Mouse (Mus musculus): ENCODE results near the gene Amph.
"Not testable (repeated sequence)": the region's sequence is repeated elsewhere in the genome, so short reads cannot be mapped to it uniquely, and the experiment has no call there.

The Amph gene

DNA sequence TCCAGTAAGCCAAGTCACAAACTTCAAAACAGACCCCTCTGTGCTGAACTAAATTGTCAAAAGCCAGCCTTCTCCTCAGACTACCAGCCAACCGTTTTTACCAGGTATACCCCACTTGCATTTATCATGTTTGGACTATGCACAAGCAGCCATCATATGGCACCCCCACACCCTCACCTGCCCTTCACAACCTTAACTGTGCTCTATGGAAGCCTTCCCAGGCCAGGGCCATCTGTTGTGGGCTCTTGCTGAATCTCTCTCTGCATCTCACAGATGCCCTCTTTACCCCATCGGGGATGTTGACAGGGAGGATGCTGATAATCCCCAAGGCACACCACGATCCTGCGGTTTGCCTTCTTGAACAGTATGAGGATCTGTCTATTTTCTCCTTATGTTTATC, 77.9 kb downstream of the Amph start:
- DNase-seq (ENCODE audit: low spot score in 2 of 2) = no peak

DNA sequence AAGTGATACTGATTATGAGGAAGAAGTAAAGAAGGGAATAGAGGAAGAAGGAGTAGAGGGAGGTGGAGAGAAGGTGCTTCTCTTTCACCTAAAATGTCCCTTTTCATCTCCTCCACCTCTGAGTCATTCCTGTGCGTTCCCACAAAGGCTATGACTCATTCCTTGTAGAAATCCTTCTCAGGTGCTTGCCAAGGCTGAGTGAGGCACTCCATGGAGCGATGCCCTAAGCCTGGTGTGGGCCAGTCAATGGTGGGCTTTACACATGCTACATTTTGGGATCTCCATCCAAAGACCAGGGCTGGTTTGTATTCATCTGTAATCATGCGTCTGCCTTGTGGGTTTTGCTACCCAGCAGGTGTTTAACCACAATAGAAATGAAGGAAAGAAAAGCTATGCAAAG, 78.9 kb downstream of the Amph start:
- peak in 1 of 2 experiments; percentile 26 for DNase-seq (ENCODE audit: low spot score in 2 of 2)

DNA sequence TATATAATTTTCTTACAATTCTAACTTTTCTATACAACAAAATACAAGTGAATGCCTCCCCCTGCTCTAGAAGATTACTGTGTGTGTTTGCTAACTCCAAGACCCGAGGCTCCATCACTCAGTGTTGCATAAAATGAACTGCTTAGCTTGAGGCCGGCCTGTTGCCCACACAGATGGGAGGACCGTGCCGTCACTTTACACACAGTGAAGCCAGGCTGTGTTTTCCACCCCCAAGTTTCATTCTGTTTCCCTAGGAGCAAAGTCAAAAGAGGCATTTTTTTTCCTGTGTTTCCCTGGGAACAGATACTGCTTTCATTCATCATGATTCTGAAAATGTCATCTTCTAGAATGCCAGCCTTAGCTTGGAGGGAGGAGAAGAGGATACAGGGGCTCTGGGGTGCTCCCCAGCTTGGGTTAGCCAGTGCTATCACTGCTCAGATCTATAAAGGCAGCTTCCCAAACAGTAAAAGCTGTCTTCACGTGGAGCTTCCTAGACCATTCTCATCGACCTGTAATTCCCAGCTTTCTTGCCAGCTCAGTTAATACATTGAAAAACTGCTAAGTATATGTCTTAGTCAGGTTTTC, 79.9 kb downstream of the Amph start:
- DNase-seq (ENCODE audit: low spot score in 2 of 2) = peak; percentile 37 to 55

DNA sequence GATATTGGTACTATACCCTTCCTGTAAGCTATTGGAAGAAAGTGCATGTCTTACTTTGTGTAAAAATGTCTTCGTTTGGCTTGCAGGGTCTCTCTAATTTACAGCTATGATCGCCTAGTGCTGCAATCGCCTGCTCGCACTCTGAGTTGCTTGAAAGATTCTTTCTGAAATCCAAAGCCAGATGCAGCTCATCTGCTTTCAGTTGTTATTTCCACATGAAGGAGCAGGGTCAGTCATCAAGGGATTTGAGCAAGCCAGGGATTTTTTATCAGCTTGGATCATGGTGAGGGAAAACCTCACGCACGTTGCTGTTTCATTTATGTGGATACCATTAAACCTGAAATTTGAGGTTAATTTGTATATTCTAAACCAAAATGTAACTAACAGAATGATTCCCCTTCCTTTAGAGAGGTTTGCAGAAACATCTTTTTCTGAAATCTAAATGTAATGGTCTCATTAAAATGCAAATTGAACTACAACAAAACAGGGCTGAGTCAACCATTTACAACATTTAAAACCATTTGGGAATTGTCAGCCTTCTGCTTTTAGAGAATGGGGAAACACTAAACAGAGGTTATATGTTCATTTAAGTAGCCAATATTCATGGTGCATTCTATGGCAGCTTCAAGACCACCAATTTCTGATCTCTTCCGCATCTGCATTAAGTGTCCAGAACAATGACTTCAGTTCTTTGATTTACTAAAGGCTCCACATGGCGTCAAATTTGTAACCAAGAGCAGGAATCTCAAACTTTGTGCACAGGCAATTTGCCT, 84.1 kb downstream of the Amph start:
- DNase-seq (ENCODE audit: low spot score in 2 of 2) = no peak

DNA sequence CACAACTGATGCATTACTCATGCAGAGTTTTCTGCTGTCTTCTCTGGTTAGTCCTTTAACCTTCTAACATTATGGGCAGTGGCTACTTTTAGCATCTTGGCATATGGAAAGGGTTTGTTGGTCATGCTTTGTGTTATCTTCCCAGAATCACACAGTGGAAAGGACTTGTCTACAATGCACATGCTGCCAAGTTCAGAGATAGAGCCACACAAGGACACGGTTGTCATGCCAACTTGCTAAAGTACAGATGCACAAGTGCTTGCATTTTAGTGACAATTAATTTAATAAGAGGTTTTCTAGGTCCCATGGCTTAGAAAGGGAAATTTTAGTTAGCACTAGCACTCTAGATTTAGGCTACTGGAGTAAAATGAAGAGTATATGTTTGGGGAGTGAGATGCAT, 104.1 kb downstream of the Amph start:
- no peak for DNase-seq (ENCODE audit: low spot score in 2 of 2)

DNA sequence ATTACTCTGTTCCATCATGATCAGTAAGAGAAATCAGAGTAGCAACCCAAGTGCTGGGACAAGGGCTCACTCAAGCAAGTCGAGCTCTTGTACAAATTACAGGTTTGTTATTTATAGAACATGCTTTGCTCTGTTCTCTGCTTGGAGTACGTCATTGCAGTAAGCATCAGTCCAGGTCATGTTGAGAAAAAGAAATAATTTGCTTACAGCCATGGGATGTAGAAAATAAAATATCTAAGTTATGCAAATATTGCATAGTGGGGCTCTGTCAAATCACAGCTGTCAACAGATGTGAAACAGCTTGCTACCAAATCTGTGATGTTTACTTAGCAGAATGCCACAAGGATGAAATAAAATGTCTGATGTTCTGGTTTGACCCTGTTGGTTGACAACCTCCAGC, 106.5 kb downstream of the Amph start:
- DNase-seq (ENCODE audit: low spot score in 2 of 2) = no peak

DNA sequence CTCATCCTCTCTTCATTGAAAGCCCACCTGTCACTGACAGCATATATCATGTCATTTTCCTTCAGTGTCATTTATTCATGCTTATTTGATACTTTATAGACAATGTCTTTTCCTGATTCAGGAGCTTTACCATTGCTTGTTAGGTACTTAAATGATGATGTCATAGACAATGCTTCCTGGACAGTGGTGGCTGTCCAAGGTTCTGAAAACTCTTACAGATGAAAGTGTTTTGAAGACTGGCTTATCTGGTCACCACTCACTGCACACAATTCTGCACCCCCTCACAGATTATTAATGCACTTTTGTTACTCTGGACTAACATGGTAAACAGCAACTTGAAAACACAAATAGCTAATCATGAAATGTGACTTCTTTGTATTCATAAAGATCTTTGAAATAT, 124.3 kb downstream of the Amph start:
- no peak for DNase-seq (ENCODE audit: low spot score in 2 of 2)

DNA sequence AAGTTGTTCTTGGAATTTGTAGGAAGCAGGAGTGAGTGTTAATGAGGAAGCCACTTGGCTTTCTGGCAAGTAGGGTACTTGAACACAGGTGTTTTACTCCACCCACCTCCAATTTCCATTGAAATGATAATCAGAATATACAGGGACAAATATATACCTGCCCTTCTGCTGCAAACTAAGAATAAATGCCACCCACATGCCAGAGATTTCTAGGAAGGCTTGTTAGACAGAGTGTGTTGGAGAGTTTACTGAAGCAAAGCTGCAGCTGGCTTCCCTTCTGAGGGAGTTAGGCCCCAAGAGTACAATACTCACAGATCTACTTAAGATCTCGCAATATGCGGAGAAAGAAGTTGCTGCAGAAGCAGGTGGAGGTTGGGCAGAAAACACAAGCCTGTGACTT, 129.4 kb downstream of the Amph start:
- peak; percentile 22 to 66 for DNase-seq (ENCODE audit: low spot score in 2 of 2)

DNA sequence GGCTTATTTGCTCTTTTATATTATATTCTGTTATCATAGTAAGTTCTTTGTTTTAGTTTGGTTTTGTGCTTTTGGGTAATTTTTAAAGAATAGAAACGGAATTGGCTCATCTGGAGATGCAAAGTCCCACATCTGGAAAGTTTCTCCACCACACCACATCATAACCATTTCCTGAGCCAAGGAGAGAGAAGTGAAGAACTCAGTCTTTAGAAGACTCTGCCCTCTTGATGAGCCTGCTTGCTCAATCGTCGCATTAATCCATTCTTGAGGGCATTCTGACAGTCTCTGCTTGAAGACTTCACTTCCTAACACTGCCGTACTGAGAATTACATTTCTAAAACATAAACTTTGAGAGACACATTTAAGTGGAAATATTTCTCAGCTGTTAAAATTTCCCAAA, 133.9 kb downstream of the Amph start:
- DNase-seq (ENCODE audit: low spot score in 2 of 2) = no peak

DNA sequence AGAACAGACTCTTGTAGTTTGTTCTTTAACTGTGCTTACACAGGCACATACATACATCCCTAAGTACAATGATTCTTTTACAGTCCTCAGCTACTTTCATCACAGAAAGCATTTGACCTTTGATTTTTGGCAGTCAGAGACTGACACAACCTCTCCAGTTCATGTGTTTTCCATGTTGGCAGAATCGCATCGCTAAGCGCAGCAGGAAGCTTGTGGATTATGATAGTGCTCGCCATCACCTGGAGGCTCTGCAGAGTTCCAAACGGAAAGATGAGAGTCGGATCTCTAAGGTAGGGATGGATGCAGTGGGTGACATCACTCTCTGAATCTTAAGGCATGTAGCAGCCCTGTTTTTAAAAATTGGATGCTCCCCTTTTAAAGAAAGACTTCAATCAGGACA, 146.6 kb downstream of the Amph start:
- no peak for DNase-seq (ENCODE audit: low spot score in 2 of 2)

DNA sequence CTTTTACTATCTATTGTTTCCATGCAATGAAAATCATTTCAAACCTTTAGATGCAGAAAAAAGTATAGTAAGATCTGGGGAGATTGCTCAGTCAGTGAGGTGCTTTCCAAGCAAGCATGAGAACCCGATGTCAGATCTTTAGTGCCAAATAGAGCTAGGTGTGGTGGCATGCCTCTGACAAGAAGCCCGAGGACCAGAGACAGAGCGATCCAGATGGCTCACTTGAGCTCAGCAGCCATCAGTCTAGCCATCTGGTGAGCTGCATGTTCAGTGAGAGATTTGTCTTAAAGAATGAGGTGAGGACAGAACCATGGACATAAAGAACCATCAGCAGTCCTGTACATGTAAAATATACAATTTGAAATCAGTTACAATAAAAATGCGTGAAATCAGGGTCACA, 149.1 kb downstream of the Amph start:
- no peak for DNase-seq (ENCODE audit: low spot score in 2 of 2)

DNA sequence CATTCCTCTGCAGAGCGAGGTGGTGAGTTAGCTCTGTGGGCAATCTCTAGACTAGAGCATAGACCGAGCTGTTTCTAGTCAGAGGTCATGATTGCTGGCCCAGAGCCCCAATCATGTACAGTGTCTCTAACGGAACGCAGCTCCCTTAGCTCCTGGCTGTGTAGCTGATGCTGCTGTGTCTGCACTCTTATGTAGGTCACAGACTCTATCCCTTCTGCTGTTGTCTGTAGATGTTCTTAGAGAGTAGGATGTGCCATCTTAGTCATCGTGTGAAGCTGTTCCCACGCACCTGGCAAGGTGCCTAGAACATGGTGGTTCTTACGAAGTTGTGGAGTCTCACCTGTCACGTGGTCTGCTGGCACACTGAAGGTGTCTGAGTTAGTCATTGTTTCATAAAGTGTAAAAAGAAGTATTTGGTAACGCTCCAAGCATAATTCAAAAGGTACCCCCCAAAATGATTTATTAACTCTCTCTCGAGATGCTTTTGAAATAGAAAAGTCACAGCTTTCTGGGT, 153.9 kb downstream of the Amph start:
- peak; percentile 92 to 98 for DNase-seq (ENCODE audit: low spot score in 2 of 2)

DNA sequence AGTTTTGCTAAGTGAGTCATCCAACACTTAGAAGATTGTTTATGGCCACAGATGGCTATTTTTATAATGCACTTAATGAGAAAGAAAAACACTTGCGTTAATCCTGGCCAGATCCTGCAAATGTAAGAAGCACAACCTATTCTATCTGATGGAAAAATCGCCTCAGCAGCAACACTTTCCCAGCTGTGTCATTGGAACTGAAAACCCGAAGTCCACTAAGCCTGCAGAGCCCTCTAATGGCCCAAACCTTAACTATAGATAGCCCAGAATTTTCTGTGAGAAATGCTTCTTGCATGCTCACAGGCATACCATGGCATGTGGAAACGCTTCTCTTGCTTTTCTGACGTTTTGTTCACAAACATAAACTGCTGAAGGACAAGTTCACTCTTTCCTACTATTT, 158.4 kb downstream of the Amph start:
- no peak for DNase-seq (ENCODE audit: low spot score in 2 of 2)

DNA sequence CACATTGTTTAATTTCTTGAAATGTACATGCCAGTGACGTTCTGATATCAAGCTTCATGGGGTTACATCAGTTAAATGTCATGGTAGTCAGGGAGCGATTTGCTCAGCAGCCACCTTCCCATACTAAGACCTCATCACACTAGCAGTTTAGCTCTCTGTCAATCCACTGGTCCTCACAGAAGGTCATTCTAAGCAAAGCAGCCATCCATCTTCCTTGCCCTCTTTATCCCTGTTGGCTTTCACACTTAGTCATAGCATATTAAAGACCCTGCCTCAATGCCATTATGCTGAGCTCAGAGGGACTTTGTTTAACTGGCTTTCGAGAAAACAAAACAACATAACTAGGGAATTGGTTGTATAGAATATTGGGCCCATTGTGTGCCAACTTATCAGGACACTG, 161.3 kb downstream of the Amph start:
- no peak for DNase-seq (ENCODE audit: low spot score in 2 of 2)

DNA sequence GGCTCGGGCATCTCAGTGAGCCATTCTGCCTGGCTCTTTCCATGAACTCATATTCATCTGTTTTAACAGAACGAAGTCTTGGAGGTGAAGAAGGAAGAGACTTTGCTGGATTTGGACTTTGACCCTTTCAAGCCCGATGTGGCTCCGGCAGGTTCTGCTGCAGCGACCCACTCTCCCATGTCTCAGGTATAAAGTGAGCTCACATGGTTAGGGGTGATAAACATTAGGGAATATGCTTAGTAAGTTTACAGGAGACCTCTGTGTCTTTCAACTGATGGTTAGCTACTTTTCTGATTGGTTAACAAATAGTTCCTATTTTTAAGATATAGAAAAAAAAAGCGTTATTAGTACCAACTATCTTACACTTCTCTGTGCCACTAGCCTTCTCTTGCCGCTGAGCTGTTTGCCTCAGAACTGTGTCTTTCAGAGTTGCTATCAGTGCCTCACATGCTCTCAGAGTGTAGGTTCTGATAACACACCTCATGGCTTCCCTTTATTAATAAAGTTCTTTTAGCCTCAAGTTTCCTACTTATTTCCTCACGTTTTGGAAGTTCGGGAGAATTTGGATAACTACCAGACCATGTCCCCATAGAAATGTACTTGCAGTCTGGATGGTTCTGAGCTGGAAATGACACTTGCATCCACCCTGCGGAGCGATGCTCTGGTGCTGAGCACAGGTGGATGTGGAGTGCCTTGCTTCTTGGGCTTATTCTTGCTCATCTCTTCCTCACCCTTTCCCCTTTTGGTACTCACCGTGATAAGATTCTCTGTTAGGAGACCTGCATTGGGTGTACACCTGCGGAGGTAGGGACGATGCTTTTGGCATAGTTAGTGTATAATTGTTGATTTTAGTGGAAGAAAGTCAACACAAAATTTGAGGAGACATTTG, 165.3 kb downstream of the Amph start:
- no peak for DNase-seq (ENCODE audit: low spot score in 2 of 2)

DNA sequence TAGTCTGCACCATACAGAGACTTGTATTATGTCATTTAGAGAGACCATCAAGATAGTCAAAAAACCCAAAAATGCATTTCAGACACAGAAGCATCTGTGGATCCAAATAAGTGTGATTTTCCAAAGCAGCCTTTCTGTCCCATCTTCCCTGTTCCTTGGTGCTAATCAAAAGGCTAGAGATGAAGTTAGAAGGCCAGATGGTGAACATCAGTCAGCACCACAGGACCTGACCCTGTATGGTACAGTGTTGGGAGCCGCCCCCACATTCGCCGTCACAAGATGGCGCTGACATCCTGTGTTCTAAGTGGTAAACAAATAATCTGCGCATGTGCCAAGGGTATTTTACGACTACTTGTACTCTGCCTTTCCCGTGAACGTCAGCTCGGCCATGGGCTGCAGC, 166.8 kb downstream of the Amph start:
- DNase-seq (ENCODE audit: low spot score in 2 of 2) = not testable (repeated sequence)

DNA sequence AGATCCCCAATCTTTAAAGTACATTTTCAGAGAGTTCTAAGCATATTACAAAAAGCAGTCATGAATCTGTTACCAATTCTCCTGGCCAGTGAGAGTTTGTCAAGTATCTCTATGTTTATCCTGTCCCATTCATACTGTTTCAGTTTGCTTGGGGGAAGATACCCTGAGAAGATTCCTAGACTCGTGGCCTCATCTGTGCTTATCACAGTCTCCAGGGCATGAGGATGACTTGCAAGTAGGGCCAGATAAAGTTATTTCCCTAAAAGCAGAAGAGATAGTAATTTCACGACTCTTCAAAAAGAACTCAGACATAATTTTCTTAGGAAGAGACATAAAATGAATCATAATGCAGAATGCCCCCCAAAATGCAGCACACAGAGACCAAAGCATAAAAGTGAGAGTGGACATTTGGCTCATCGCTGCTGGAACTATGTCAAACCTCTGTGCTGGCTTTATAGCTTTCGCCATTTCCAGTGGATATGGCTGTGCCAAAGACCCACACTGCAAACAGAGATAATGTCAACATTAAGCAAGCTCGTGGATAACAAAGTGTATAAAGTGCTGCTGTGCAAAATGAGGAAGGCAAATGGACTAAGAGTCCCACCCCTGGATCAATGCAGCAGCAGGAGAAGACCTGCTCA, 179.0 kb downstream of the Amph start:
- no peak for DNase-seq (ENCODE audit: low spot score in 2 of 2)

DNA sequence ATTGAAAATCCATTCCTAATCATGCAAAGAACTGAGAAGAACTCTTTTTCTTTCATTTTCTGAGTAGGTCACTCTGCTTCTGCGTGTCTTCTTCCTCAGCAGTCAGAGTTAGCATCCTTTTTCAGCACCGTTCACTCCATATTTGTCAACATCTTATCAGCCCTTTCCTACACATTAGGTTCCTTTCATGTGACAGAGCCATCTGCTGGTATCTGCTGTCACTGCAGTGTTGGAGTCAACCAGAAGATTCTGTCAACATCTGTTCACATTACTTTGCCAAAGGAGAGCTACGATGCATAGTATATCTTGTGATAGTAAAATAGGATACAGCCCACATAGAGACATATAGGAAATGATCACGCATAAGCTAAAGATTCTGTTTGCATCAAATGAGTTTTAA, 185.8 kb downstream of the Amph start:
- DNase-seq (ENCODE audit: low spot score in 2 of 2) = peak; percentile 54 to 76

DNA sequence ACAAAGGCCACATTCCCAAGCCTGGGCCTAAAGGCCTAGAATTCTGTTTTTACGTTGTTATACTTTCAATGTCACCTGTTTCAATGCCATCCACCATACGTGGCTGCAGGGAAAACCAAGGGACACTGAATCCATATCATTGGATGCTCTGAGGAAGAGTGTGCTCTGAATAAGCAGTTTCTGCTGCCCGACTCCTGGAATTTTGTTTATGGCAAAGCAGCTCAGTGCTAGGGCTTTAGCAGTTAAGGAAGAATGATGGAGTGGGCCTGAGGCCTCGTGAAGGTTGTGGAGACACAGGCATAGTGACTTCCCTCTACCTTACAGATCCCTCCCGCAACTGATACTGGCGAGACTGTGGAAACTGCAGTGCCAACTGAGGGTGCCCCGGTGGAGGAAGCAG, 189.2 kb downstream of the Amph start:
- DNase-seq (ENCODE audit: low spot score in 2 of 2) = no peak

DNA sequence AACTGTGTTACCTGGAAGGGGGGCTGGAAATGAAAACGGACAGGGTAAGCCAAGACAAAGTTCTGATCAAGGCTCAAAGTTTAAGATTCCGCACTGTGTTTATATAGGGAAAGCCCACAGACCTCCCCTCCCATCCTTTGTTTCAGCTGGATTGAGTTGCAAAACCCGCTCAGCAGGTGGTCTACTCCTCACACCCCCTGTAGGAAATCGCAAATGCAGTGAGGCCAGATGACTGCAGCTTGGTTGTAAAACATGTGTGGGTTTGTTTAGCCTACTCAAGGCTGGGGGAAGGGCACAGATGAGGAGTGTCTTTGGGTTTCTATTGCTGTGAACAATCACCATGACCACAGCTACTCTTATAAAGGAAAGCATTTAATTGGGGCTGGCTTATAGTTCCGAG, 189.9 kb downstream of the Amph start:
- DNase-seq (ENCODE audit: low spot score in 2 of 2) = no peak

DNA sequence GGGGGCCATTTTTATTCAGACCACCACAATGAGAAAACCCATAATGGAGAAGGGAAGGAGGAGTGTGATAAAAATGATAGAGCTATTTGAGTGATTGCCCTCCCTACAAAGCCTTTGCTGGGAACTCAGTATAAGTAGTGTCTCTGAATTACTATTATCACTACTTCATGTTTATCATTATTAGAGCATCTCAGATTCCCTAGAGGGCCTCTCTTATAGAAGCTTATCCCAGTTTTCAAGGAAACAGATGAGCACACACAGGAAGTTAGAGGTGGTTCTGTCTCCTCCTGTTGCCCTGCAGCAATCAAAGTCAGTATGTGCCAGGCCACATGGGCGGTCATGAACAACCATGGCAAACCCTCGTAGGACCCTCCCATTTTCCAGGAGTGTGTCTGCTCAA, 190.5 kb downstream of the Amph start:
- no peak for DNase-seq (ENCODE audit: low spot score in 2 of 2)

DNA sequence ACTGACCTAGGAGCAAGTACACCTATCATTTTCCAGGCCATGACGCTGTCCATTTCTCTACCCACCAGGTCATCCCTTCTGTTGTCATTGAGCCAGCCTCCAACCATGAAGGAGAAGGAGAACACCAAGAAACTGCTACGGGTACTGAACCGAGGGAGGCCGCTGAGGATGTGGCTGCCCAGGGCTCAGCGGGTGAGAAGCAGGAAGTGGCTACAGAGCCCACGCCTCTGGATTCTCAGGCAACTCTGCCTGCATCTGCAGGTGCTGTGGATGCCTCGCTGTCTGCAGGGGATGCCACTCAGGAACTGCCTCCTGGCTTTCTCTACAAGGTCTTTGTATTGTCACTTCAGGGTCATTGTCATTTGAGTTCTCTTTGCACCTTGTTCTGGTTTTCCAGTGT, 191.1 kb downstream of the Amph start:
- no peak for DNase-seq (ENCODE audit: low spot score in 2 of 2)

Measured in frontal cortex, postnatal 36 days (tissue).